Mouse (Mus musculus): Measurements from ENCODE around the gene Ciapin1.
"Not testable (repeated sequence)": the region's sequence is repeated elsewhere in the genome, so short reads cannot be mapped to it uniquely, and the experiment has no call there.

Gene Ciapin1

GRCm38 (mm10) chr8:94854761-94855160 lies 16.6 kb upstream of the Ciapin1 start:
- DNase-seq = not testable (repeated sequence)

- no peak for DNase-seq
These were observed 11.9 kb upstream of the Ciapin1 start for GRCm38 (mm10) chr8:94850049-94850448.

- no peak for DNase-seq
These were observed 3.0 kb upstream of the Ciapin1 start for GRCm38 (mm10) chr8:94841183-94841582.

DNA sequence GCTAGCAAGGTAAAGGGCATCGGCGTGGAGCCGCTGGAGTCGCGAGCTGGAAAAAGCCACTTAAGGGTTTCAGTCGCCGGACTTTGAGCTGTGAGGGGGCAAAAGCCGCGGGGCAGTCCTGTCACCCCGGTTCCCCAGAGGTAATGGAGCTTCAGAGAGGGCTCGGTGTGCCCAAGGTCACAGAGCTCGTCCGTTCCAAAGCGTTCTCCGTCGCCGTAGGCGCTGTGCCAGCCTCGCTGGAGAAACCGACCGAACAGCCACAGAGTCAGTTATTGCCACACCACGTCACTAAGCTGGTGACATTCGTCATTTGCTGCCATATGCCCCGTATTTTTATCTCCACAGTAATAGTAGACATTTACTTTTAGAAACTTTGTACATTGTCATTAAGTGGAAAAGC lies 442 bp upstream of the Ciapin1 start:
- DNase-seq = peak; percentile 75 to 84

GRCm38 (mm10) chr8:94836456-94837240 lies 1.5 kb downstream of the Ciapin1 start:
- DNase-seq = no peak

- DNase-seq = not testable (repeated sequence)
These were observed 2.4 kb downstream of the Ciapin1 start for GRCm38 (mm10) chr8:94835751-94836150.

GRCm38 (mm10) chr8:94833901-94834405 lies 4.2 kb downstream of the Ciapin1 start:
- not testable (repeated sequence) for DNase-seq

- no peak for DNase-seq
These were observed 9.9 kb downstream of the Ciapin1 start for GRCm38 (mm10) chr8:94828284-94828683.

GRCm38 (mm10) chr8:94826210-94826609 lies 11.9 kb downstream of the Ciapin1 start:
- no peak for DNase-seq

- DNase-seq = no peak
These were observed 13.0 kb downstream of the Ciapin1 start for GRCm38 (mm10) chr8:94825170-94825569.

GRCm38 (mm10) chr8:94822637-94823560 lies 15.3 kb downstream of the Ciapin1 start:
- peak; percentile 56 to 72 for DNase-seq

DNA sequence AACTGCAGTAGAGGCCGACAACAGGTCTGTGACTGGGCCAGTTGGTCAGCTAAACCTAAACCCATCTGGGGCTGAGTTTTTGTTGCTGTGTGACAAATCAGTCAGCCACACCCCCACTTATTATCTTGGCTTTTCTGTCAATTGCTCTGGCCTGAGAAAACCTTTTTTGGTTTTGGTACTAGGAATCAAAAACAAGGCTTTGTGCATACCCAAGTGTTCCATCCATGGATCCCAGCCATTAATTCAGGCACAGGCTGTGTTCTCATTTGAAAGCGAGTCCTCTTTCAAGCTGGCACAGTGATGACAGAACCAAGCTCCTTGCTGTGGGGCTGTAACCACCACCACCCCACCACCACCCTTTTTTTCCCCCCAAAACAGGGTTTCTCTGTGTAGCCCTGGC lies 16.8 kb downstream of the Ciapin1 start:
- DNase-seq = no peak

GRCm38 (mm10) chr8:94820553-94820952 lies 17.6 kb downstream of the Ciapin1 start:
- DNase-seq = peak; percentile 64 to 75

DNA sequence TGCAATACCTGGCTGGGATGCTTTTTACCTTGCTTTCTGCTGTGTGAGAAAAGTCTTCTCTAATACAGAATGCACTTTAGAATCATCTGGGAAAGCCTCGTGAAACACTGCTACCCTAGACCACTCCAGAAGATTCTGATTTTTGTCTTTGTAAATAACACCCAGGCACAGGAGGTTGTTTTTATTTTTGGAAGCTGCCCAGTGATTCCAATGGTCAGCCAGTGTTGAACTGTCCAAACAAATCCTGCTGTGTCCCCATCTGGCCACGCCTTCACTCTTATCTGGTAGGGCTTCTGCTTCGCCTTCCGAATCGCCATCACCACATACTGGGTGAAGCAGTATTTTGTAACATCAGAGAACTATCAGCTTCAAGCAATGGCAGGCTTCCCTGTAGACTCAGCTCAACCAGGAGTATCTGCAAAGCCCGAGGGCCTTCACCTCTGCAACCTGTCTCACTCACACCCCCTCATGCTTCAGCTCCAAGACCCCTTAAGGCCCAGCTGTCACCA lies 18.4 kb downstream of the Ciapin1 start:
- no peak for DNase-seq

GRCm38 (mm10) chr8:94817933-94818332 lies 20.2 kb downstream of the Ciapin1 start:
- DNase-seq = no peak

DNA sequence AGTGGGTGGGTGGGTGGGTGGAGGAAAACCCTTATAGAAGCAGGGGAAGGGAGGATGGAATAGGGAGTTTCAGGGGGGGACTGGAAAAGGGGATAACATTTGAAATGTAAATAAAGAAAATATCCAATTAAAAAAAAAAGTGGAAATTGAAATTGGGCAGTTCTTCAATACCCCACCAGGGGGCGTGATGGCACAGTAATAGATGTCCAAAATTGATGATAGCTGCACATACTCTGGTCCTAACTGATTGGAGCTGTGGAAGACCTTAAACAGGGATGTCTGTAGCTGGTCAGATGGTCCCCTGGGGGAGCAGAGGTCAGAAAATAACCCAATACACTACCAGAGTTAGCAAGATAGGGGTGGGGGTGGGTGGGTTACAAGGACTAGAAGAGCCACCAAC lies 23.6 kb downstream of the Ciapin1 start:
- DNase-seq = no peak

DNA sequence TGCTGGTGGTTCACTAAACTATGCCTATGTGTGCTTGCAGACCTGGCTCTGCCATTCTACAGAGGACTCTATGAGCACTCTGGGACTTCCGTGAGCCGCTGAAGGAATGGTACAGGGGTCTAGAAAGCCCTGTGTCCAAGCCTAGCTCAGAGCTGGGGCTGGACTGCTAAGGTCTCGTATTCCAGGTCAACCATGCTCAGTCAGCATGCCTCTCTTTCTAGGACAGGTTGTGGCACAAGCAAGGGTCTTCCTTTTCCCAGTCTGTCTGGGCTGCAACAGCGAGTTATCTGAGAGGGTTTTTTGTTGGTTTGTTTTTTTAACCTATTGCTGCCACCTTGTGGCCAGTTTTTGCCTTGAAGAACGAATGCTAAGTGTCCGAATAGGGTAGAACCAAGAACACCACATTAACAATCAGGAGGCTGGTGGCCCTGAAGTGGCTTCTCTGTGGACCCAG lies 25.5 kb downstream of the Ciapin1 start:
- peak; percentile 81 to 94 for DNase-seq

- no peak for DNase-seq
These were observed 26.5 kb downstream of the Ciapin1 start for GRCm38 (mm10) chr8:94811654-94812053.

DNA sequence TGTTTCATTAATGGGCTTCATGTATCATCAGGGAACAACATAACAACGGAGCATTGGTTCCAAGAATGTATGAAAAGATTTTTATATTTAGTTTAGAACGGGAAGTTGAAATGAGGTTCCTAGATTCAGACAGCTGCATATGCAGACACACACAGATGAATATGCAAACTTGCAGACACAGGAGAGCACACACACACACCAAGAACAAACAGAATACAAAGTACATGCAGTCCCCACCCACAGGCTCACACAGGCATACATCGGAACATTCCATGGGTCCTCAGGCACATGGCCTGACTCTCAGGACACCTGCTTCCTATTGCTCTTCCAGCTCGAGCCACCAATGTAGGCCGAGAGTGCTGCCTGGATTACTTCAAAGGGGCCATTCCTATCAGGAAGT lies 27.3 kb downstream of the Ciapin1 start:
- no peak for DNase-seq

- no peak for DNase-seq
These were observed 28.0 kb downstream of the Ciapin1 start, which contains the start of gene Ccl17 for GRCm38 (mm10) chr8:94810153-94810552. Ccl17 (plus strand) TSS chr8:94810453.

- DNase-seq = no peak
These were observed 29.8 kb downstream of the Ciapin1 start for GRCm38 (mm10) chr8:94808372-94808771.

DNA sequence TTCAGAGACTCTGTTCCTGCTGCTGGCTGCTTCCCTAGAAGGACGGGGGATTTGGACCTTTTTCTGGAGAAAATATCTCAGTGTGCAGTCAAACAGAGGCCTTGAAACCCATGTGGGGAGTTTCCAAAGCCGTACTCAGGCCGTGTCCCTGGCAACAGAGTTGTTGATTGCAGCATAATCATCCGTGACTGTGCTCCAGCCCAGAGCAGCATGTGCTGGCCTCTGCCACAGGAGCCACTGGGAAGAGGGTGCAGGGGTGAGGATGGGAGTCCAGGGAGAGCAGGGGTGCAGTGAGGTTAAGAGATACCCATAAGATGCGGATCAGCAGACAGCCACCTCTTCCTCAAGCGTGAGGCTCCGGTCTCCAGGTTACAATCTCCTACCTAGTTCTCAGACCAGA lies 30.7 kb downstream of the Ciapin1 start:
- DNase-seq = no peak

GRCm38 (mm10) chr8:94805811-94806210 lies 32.3 kb downstream of the Ciapin1 start:
- no peak for DNase-seq

Data from kidney, adult 8-10 months (tissue).